Mouse (Mus musculus) liver, embryonic 14.5 days (tissue): ENCODE results near the gene H2-K1.

ENCODE experiments used
- CTCF ChIP-seq: IDR thresholded peaks from 2 replicates; pipeline ENCODE4 v1.5.1; 2016; ENCODE audit warnings: antibody characterized with exemption, low read depth, control low read depth
- EP300 ChIP-seq: IDR thresholded peaks from 2 replicates; pipeline ENCODE4 v1.6.1; 2016; ENCODE audit warnings: antibody characterized with exemption, low read depth

GRCm38 (mm10) chr17:34000150-34000537 is at the start of gene H2-K1:
- TF ChIP-seq CTCF (no peak), EP300 (no peak)
